Comparison of ENCODE assay signal across 27 mouse cellular contexts in the genomic region with DNA sequence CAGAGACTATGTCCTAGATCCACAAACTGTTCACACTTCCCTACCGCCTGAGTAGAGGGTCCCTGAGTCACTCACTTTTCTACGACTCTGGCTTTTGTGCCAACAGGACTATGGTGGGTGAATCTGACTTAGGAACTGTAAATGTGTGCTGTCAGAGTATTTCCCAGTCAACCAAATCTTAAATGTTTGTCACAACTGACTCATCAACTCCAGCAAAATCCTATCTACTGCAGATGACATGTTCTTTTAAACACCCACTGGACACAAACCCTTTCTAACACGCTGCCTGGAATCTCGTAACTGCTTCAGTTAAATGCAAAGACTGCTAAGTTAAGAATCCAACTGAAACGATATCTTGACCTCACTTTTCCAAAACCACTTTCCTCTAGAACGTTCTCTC.
"Had no signal": no experiment of that assay in that cellular context is flagged by ENCODE, and none has a peak within 500 bp of the region (broad histone marks: within the 10 kb centered on the region; RNA-seq: fewer than 3 reads in every experiment).

No protein-coding gene starts in this region.

- H3K9ac ChIP-seq: embryonic facial prominence, embryonic 12.5 days; embryonic facial prominence, embryonic 13.5 days; embryonic facial prominence, embryonic 15.5 days; forebrain, embryonic 12.5 days; forebrain, embryonic 13.5 days; forebrain, embryonic 15.5 days; forebrain, postnatal 0 days had no signal

- DNase-seq: cerebellum, adult 8-10 months; cerebellum, adult 9-10 months; cerebellum, adult 9-11 months; cerebellum, postnatal 10 days; cerebellum, postnatal 14 days; cerebellum, postnatal 25 days; cerebellum, postnatal 36 days; embryo, embryonic 11 days; forebrain, postnatal 0 days; gastrocnemius, adult 2 months; gastrocnemius, postnatal 10 days; gastrocnemius, postnatal 14 days; gastrocnemius, postnatal 25 days; gastrocnemius, postnatal 36 days; heart, adult 18-20 months; heart, adult 2 months had no signal

- H3K27me3 ChIP-seq: embryonic facial prominence, embryonic 12.5 days; embryonic facial prominence, embryonic 13.5 days; embryonic facial prominence, embryonic 15.5 days; forebrain, embryonic 12.5 days; forebrain, embryonic 13.5 days; forebrain, embryonic 15.5 days had no signal

- H3K9me3 ChIP-seq: embryonic facial prominence, embryonic 10.5 days; embryonic facial prominence, embryonic 12.5 days; embryonic facial prominence, embryonic 13.5 days; embryonic facial prominence, embryonic 15.5 days; forebrain, embryonic 10.5 days; forebrain, embryonic 12.5 days; forebrain, embryonic 13.5 days; forebrain, embryonic 15.5 days; heart, embryonic 10.5 days had no signal

- H3K27ac ChIP-seq: embryonic facial prominence, embryonic 10.5 days; embryonic facial prominence, embryonic 12.5 days; embryonic facial prominence, embryonic 13.5 days; embryonic facial prominence, embryonic 15.5 days; forebrain, embryonic 10.5 days; forebrain, embryonic 12.5 days; forebrain, embryonic 13.5 days; forebrain, embryonic 15.5 days; gastrocnemius, adult 2 months; heart, adult 2 months; heart, embryonic 10.5 days had no signal

- ATAC-seq: forebrain, embryonic 13.5 days; forebrain, embryonic 15.5 days; forebrain, embryonic 16.5 days; forebrain, postnatal 0 days had no signal

- H3K36me3 ChIP-seq: embryonic facial prominence, embryonic 10.5 days; embryonic facial prominence, embryonic 12.5 days; embryonic facial prominence, embryonic 13.5 days; embryonic facial prominence, embryonic 15.5 days; forebrain, embryonic 12.5 days; forebrain, embryonic 15.5 days had no signal

- H3K4me2 ChIP-seq: embryonic facial prominence, embryonic 12.5 days; embryonic facial prominence, embryonic 13.5 days; embryonic facial prominence, embryonic 15.5 days; forebrain, embryonic 12.5 days; forebrain, embryonic 13.5 days; forebrain, embryonic 15.5 days had no signal

- H3K4me3 ChIP-seq: embryonic facial prominence, embryonic 10.5 days; embryonic facial prominence, embryonic 12.5 days; embryonic facial prominence, embryonic 13.5 days; embryonic facial prominence, embryonic 15.5 days; erythroblast, embryonic 14.5 days; forebrain, embryonic 10.5 days; forebrain, embryonic 12.5 days; forebrain, embryonic 13.5 days; forebrain, embryonic 15.5 days; gastrocnemius, adult 2 months; heart, adult 2 months; heart, embryonic 10.5 days had no signal

- H3K4me1 ChIP-seq: embryonic facial prominence, embryonic 12.5 days; embryonic facial prominence, embryonic 13.5 days; embryonic facial prominence, embryonic 15.5 days; heart, embryonic 10.5 days had no signal
